Mouse (Mus musculus): ENCODE measurements around the gene Kcnj2. TPM values are rescaled to one million over a fixed set of nuclear protein-coding genes. Genes with fewer than 3 reads are reported as not detected.

The Kcnj2 gene
- total RNA-seq, 2 experiments from 2014 or later: 10.1 to 11.0 TPM

GRCm38 (mm10) chr11:111086933-111087332 lies 21.0 kb downstream of the Kcnj2 start:
- no peak for DNase-seq
- intact Hi-C loops (cut with DNase I): no loop called here

- intact Hi-C loops (cut with DNase I): no loop called here
- DNase-seq: no peak
These were observed 22.3 kb downstream of the Kcnj2 start for GRCm38 (mm10) chr11:111088226-111088625.

GRCm38 (mm10) chr11:111088812-111089211 lies 22.8 kb downstream of the Kcnj2 start:
- intact Hi-C loops (cut with DNase I): no loop called here
- DNase-seq: no peak

- intact Hi-C loops (cut with DNase I): no loop called here
- no peak for DNase-seq
These were observed 25.2 kb downstream of the Kcnj2 start for GRCm38 (mm10) chr11:111091117-111091516.

GRCm38 (mm10) chr11:111092967-111093366 lies 27.0 kb downstream of the Kcnj2 start:
- no peak for DNase-seq
- intact Hi-C loops (cut with DNase I): no loop called here

- intact Hi-C loops (cut with DNase I): no loop called here
- no peak for DNase-seq
These were observed 30.6 kb downstream of the Kcnj2 start for GRCm38 (mm10) chr11:111096612-111097011.

- DNase-seq: no peak
- intact Hi-C loops (cut with DNase I): no loop called here
These were observed 34.2 kb downstream of the Kcnj2 start for GRCm38 (mm10) chr11:111100131-111100530.

- no peak for DNase-seq
- intact Hi-C loops (cut with DNase I): no loop called here
These were observed 34.7 kb downstream of the Kcnj2 start for GRCm38 (mm10) chr11:111100651-111101050.

GRCm38 (mm10) chr11:111101620-111102176 lies 35.7 kb downstream of the Kcnj2 start:
- DNase-seq: no peak
- intact Hi-C loops (cut with DNase I): no loop called here

- intact Hi-C loops (cut with DNase I): no loop called here
- DNase-seq: no peak
These were observed 38.5 kb downstream of the Kcnj2 start for GRCm38 (mm10) chr11:111104422-111104821.

- DNase-seq: no peak
- intact Hi-C loops (cut with DNase I): no loop called here
These were observed 42.2 kb downstream of the Kcnj2 start for GRCm38 (mm10) chr11:111108130-111108529.

GRCm38 (mm10) chr11:111121514-111121913 lies 55.5 kb downstream of the Kcnj2 start:
- intact Hi-C loops (cut with DNase I): no loop called here
- DNase-seq: no peak

- intact Hi-C loops (cut with DNase I): no loop called here
- no peak for DNase-seq
These were observed 57.4 kb downstream of the Kcnj2 start for GRCm38 (mm10) chr11:111123324-111123723.

GRCm38 (mm10) chr11:111125963-111126362 lies 60.0 kb downstream of the Kcnj2 start:
- no peak for DNase-seq

More at GRCm38 (mm10) chr11:111125963-111126362, 60.0 kb downstream of the Kcnj2 start:
- intact Hi-C loops (cut with DNase I): no loop called here

Other genes with a start within 250 kb of the Kcnj2 start
- 1 to 10 TPM; 4.7 to 7.1 TPM for gene Kcnj16, start 98.1 kb upstream of the Kcnj2 start, total RNA-seq (2021)

Measured in left cerebral cortex, postnatal 4 days (tissue).